Comparison of ENCODE assay signal across 20 mouse cellular contexts in the genomic region with DNA sequence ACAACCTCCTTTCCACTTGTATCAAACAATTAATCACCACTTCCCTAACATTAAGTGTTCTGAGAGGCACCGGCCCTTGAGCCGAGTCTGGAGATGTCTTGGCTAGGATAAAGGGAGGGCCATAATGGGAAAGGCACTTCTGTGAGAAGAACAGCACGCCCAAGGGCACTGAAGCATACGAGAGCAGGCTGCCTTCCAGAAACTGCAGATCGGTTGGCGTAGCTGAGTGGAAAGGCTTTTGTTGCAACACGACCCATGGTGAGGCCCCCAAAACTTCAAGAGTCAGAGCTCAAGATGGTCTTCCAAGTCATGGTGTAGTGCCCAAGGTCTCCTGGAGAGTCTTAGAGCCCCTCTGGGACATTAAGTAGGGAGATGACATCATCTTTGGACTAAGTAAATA. TPM values are rescaled to one million over a fixed set of nuclear protein-coding genes. Genes with fewer than 3 reads are reported as not detected.
DNase-seq lines count a peak whose midpoint lies in the region; ATAC-seq lines count a peak whose summit lies in the region.
"Had no signal": no experiment of that assay in that cellular context is flagged by ENCODE, and none has a peak within 500 bp of the region (broad histone marks: within the 10 kb centered on the region; RNA-seq: fewer than 3 reads in every experiment).

No protein-coding gene starts in this region.

- H3K27me3 ChIP-seq in heart, embryonic 10.5 days (ENCODE audit: insufficient read depth, poor library complexity, severe bottlenecking), result no peaks in the 10 kb centered on the region
- H3K27me3 ChIP-seq in midbrain, embryonic 11.5 days (ENCODE audit: control insufficient read depth, insufficient read depth, low read length), result no peaks in the 10 kb centered on the region; the same call in 1 of the 2 replicates
- H3K27me3 ChIP-seq in midbrain, embryonic 14.5 days (ENCODE audit: control insufficient read depth, insufficient read depth, low read length), result no peaks in the 10 kb centered on the region
- no peaks in the 10 kb centered on the region for H3K27me3 ChIP-seq in kidney, embryonic 14.5 days (ENCODE audit: control insufficient read depth, insufficient read depth, low read length)
- H3K27me3 ChIP-seq: heart, embryonic 15.5 days; limb, embryonic 12.5 days; midbrain, embryonic 15.5 days had no signal

- no peaks in the 10 kb centered on the region for H3K4me1 ChIP-seq in heart, embryonic 10.5 days
- no peaks in the 10 kb centered on the region for H3K4me1 ChIP-seq in midbrain, embryonic 11.5 days (ENCODE audit: control insufficient read depth, insufficient read depth, low read length)
- no peaks in the 10 kb centered on the region for H3K4me1 ChIP-seq in midbrain, embryonic 14.5 days (ENCODE audit: control insufficient read depth, insufficient read depth, low read length)
- no peaks in the 10 kb centered on the region for H3K4me1 ChIP-seq in kidney, embryonic 14.5 days (ENCODE audit: control insufficient read depth, insufficient read depth, low read length)
- H3K4me1 ChIP-seq: heart, embryonic 15.5 days; midbrain, embryonic 15.5 days had no signal

- H3K36me3 ChIP-seq in heart, embryonic 10.5 days, result no peaks in the 10 kb centered on the region
- H3K36me3 ChIP-seq in midbrain, embryonic 11.5 days (ENCODE audit: control insufficient read depth, insufficient read depth, low read length), result no peaks in the 10 kb centered on the region
- no peaks in the 10 kb centered on the region for H3K36me3 ChIP-seq in midbrain, embryonic 14.5 days (ENCODE audit: control insufficient read depth, insufficient read depth, low read length)
- no peaks in the 10 kb centered on the region for H3K36me3 ChIP-seq in kidney, embryonic 14.5 days (ENCODE audit: control insufficient read depth, insufficient read depth, low read length)
- H3K36me3 ChIP-seq: embryonic facial prominence, embryonic 10.5 days; heart, embryonic 15.5 days; limb, embryonic 12.5 days; midbrain, embryonic 15.5 days had no signal

- 83% methylated on average over 7 of the region's 7 CpGs for WGBS in heart, embryonic 10.5 days
- 39% methylated on average over 7 of the region's 7 CpGs for WGBS in midbrain, embryonic 11.5 days
- 26% methylated on average over 7 of the region's 7 CpGs for WGBS in midbrain, embryonic 14.5 days
- 42% methylated on average over 7 of the region's 7 CpGs for WGBS in kidney, embryonic 14.5 days

- no peak overlapping the region for H3K4me2 ChIP-seq in midbrain, embryonic 11.5 days
- no peak overlapping the region for H3K4me2 ChIP-seq in midbrain, embryonic 14.5 days (ENCODE audit: low read length)
- H3K4me2 ChIP-seq in kidney, embryonic 14.5 days (replicated peaks; ENCODE audit: low read depth, low read length), result no peak overlapping the region
- H3K4me2 ChIP-seq: heart, embryonic 15.5 days; limb, embryonic 12.5 days; midbrain, embryonic 15.5 days had no signal

- no peak overlapping the region for H3K9ac ChIP-seq in midbrain, embryonic 11.5 days (ENCODE audit: low read length)
- H3K9ac ChIP-seq in midbrain, embryonic 14.5 days (replicated peaks; ENCODE audit: low read length), result no peak overlapping the region
- H3K9ac ChIP-seq in kidney, embryonic 14.5 days (ENCODE audit: low read depth, low read length), result no peak overlapping the region; the same call in 1 of the 2 replicates
- H3K9ac ChIP-seq: heart, embryonic 15.5 days; limb, embryonic 12.5 days; liver, embryonic 14.5 days; midbrain, embryonic 15.5 days had no signal

- DNase-seq in heart, adult 11 months, result peak; percentile 79
- no peak for DNase-seq in heart, embryonic 10.5 days (ENCODE audit: low spot score)
- DNase-seq in midbrain, embryonic 11.5 days (ENCODE audit: low spot score, missing footprints), result peak; percentile 83
- no peak for DNase-seq in midbrain, embryonic 14.5 days
- DNase-seq in retina, postnatal 1 day, result peak; percentile 15
- no peak for DNase-seq in layer of hippocampus, adult 11-12 months (ENCODE audit: low spot score)
- DNase-seq: gastrocnemius, adult 2 months; heart, adult 18-20 months; right cerebral cortex, postnatal 14 days; thymus, postnatal 14 days had no signal

- no peak for ATAC-seq in midbrain, embryonic 11.5 days (ENCODE audit: low FRiP score)
- no peak for ATAC-seq in midbrain, embryonic 14.5 days (ENCODE audit: low FRiP score, low TSS enrichment)
- peak; percentile 81; the same call in 1 of the 2 replicates for ATAC-seq in kidney, embryonic 14.5 days (ENCODE audit: low FRiP score, low TSS enrichment)
- ATAC-seq: forebrain, embryonic 16.5 days; midbrain, embryonic 15.5 days had no signal

- no peak overlapping the region for H3K4me3 ChIP-seq in heart, embryonic 10.5 days
- no peak overlapping the region for H3K4me3 ChIP-seq in midbrain, embryonic 11.5 days (ENCODE audit: low read depth, low read length)
- H3K4me3 ChIP-seq in midbrain, embryonic 14.5 days (replicated peaks; ENCODE audit: low read depth, low read length), result no peak overlapping the region
- no peak overlapping the region for H3K4me3 ChIP-seq in kidney, embryonic 14.5 days (ENCODE audit: low read length)
- H3K4me3 ChIP-seq: embryonic facial prominence, embryonic 10.5 days; gastrocnemius, adult 2 months; heart, embryonic 15.5 days; limb, embryonic 12.5 days; midbrain, embryonic 15.5 days had no signal

- H3K9me3 ChIP-seq in heart, embryonic 10.5 days, result no peaks in the 10 kb centered on the region
- no peaks in the 10 kb centered on the region for H3K9me3 ChIP-seq in midbrain, embryonic 11.5 days (ENCODE audit: control insufficient read depth, low read length)
- H3K9me3 ChIP-seq in midbrain, embryonic 14.5 days (ENCODE audit: control insufficient read depth, low read length), result no peaks in the 10 kb centered on the region
- H3K9me3 ChIP-seq in kidney, embryonic 14.5 days (ENCODE audit: control insufficient read depth, low read length), result no peaks in the 10 kb centered on the region; the same call in 1 of the 2 replicates
- H3K9me3 ChIP-seq: embryonic facial prominence, embryonic 10.5 days; heart, embryonic 15.5 days; midbrain, embryonic 15.5 days had no signal

- H3K27ac ChIP-seq in heart, embryonic 10.5 days, result no peak overlapping the region
- no peak overlapping the region for H3K27ac ChIP-seq in midbrain, embryonic 11.5 days (ENCODE audit: low read depth, low read length)
- no peak overlapping the region for H3K27ac ChIP-seq in midbrain, embryonic 14.5 days (replicated peaks; ENCODE audit: low read depth, low read length)
- H3K27ac ChIP-seq in kidney, embryonic 14.5 days (ENCODE audit: low read depth, low read length), result no peak overlapping the region
- H3K27ac ChIP-seq: embryonic facial prominence, embryonic 10.5 days; gastrocnemius, adult 2 months; heart, embryonic 15.5 days; limb, embryonic 12.5 days; liver, embryonic 14.5 days; midbrain, embryonic 15.5 days; stomach, postnatal 0 days had no signal

RNA-seq across cellular contexts. Expression of a gene that starts 19.5 kb away (rescaled TPM):
- polyA plus RNA-seq in heart, embryonic 10.5 days (2016; fragmentation: Nextera tagmentation; extraction: Ambion mirVana), result not detected in 2 replicates
- polyA plus RNA-seq in midbrain, embryonic 11.5 days (2014; fragmentation: Nextera tagmentation; extraction: Ambion mirVana), result 0.31 and 0.54 TPM in 2 replicates
- polyA plus RNA-seq in midbrain, embryonic 14.5 days (2014; fragmentation: Nextera tagmentation; extraction: Ambion mirVana), result 0.36 and 0.66 TPM in 2 replicates
- 0.37 TPM in 1 of 2 replicates, not detected in the other for polyA plus RNA-seq in kidney, embryonic 14.5 days (2014; fragmentation: Nextera tagmentation; extraction: Ambion mirVana)
- polyA plus RNA-seq: embryonic facial prominence, embryonic 10.5 days; heart, embryonic 15.5 days; intestine, embryonic 14.5 days; limb, embryonic 12.5 days; liver, embryonic 14.5 days; lung, embryonic 16.5 days; stomach, postnatal 0 days had no signal

RNA-seq across cellular contexts. Expression of a gene that starts 37.3 kb away (rescaled TPM):
- polyA plus RNA-seq in heart, embryonic 10.5 days (2016; fragmentation: Nextera tagmentation; extraction: Ambion mirVana), result 0.76 and 4.0 TPM in 2 replicates
- 7.0 and 7.3 TPM in 2 replicates for polyA plus RNA-seq in midbrain, embryonic 11.5 days (2014; fragmentation: Nextera tagmentation; extraction: Ambion mirVana)
- 1.9 and 2.0 TPM in 2 replicates for polyA plus RNA-seq in midbrain, embryonic 14.5 days (2014; fragmentation: Nextera tagmentation; extraction: Ambion mirVana)
- polyA plus RNA-seq in kidney, embryonic 14.5 days (2014; fragmentation: Nextera tagmentation; extraction: Ambion mirVana), result 5.8 and 8.0 TPM in 2 replicates

Comparison
In these comparisons a context has a peak if more than half of its experiments do, and no peak if none do; other contexts are left out.
1. DNase-seq: peak in heart, adult 11 months (single experiment), midbrain, embryonic 11.5 days (single experiment) and retina, postnatal 1 day (single experiment); none in heart, embryonic 10.5 days (single experiment), midbrain, embryonic 14.5 days (single experiment) and layer of hippocampus, adult 11-12 months (single experiment).